Mouse (Mus musculus) CH12.LX (cell line): ENCODE results near the gene Pde11a. TPM values are rescaled to one million over a fixed set of nuclear protein-coding genes. Genes with fewer than 3 reads are reported as not detected.

Experiments
- DNase-seq: peaks from one replicate; pipeline ENCODE4 v3.0.0-alpha.2; 2013; ENCODE audit errors: extremely low read depth
- H3K27ac ChIP-seq: 2 replicates; pipeline ENCODE4 v1.5.1; 2012; ENCODE audit warnings: low read depth, mild to moderate bottlenecking, control low read depth, moderate library complexity; ENCODE audit not compliant: insufficient read depth
- H3K27me3 ChIP-seq: replicated peaks from 2 replicates; pipeline ENCODE3; 2012; ENCODE audit warnings: inconsistent platforms
- H3K36me3 ChIP-seq, 2 experiments: replicated peaks in 1 of 2; 2 replicates each; pipeline versions ENCODE3 to v1.6.1; 2012; ENCODE audit warnings: inconsistent platforms in 1 of 2, low read length in 1 of 2, mild to moderate bottlenecking in 1 of 2, mixed read lengths in 1 of 2, moderate library complexity in 1 of 2; ENCODE audit not compliant: control insufficient read depth in 1 of 2, insufficient read depth in 1 of 2
- H3K4me1 ChIP-seq, 2 experiments: 2 replicates each; pipeline ENCODE4 v1.6.1; 2012; ENCODE audit warnings: inconsistent platforms in 1 of 2, moderate library complexity in 1 of 2; ENCODE audit not compliant: insufficient read depth in 2 of 2, control insufficient read depth in 1 of 2
- H3K4me2 ChIP-seq: 2 replicates; pipeline ENCODE4 v1.6.1; 2012; ENCODE audit warnings: low read depth, mild to moderate bottlenecking, control low read depth; ENCODE audit not compliant: poor library complexity, insufficient read depth, severe bottlenecking
- H3K4me3 ChIP-seq, 3 experiments: fragments of 150-350 bp in 1 of 3; sonication (generic) in 1 of 3; replicated peaks in 1 of 3; 2 replicates each; pipeline versions ENCODE3 to v1.5.1; 2011 to 2012; ENCODE audit warnings: low read depth in 2 of 3, low read length in 2 of 3, mild to moderate bottlenecking in 2 of 3, moderate library complexity in 2 of 3, control low read depth in 1 of 3, improper control_type of control experiment in 1 of 3, inconsistent platforms in 1 of 3, mixed read lengths in 1 of 3; ENCODE audit not compliant: poor library complexity in 1 of 3
- H3K79me2 ChIP-seq: replicated peaks from 2 replicates; pipeline ENCODE4 v1.6.1; 2012; ENCODE audit warnings: mild to moderate bottlenecking, moderate library complexity; ENCODE audit not compliant: control insufficient read depth, poor library complexity, insufficient read depth, severe bottlenecking; ENCODE audit errors: extremely low read depth
- H3K9ac ChIP-seq: 2 replicates; pipeline ENCODE4 v1.6.1; 2012; ENCODE audit warnings: low read depth, mild to moderate bottlenecking, control low read depth, moderate library complexity; ENCODE audit not compliant: insufficient read depth
- H3K9me3 ChIP-seq: replicated peaks from 2 replicates; pipeline ENCODE3; 2012; ENCODE audit warnings: low read length, inconsistent platforms, mixed read lengths
- BHLHE40 ChIP-seq: IDR thresholded peaks from 2 replicates; pipeline ENCODE4 v1.6.1; 2011; ENCODE audit warnings: mild to moderate bottlenecking, low read depth, low read length, improper control_type of control experiment
- CHD1 ChIP-seq: IDR thresholded peaks from 2 replicates; pipeline ENCODE4 v1.6.1; 2012; ENCODE audit warnings: low read depth, low read length, improper control_type of control experiment, inconsistent platforms
- CTCF ChIP-seq, 2 experiments: IDR thresholded peaks in 1 of 2; conservative IDR thresholded peaks in 1 of 2; 2 replicates each; pipeline ENCODE4 v1.5.1; 2011 to 2012; ENCODE audit warnings: low read depth in 2 of 2, low read length in 2 of 2, improper control_type of control experiment in 1 of 2, inconsistent platforms in 1 of 2, mild to moderate bottlenecking in 1 of 2, moderate library complexity in 1 of 2
- E2F4 ChIP-seq: IDR thresholded peaks from 2 replicates; pipeline ENCODE4 v1.6.1; 2011; ENCODE audit warnings: low read depth, low read length, improper control_type of control experiment; ENCODE audit not compliant: insufficient replicate concordance
- ELF1 ChIP-seq: IDR thresholded peaks from 2 replicates; pipeline ENCODE4 v1.6.1; 2014; ENCODE audit warnings: low read depth, mild to moderate bottlenecking, inconsistent platforms, low read length, improper control_type of control experiment
- HCFC1 ChIP-seq: IDR thresholded peaks from 2 replicates; pipeline ENCODE4 v1.6.1; 2012; ENCODE audit warnings: low read depth, mild to moderate bottlenecking, inconsistent platforms, low read length, improper control_type of control experiment
- IRF4 ChIP-seq: IDR thresholded peaks from 2 replicates; pipeline ENCODE4 v1.6.1; 2014; ENCODE audit warnings: low read depth, mild to moderate bottlenecking, inconsistent platforms, low read length, improper control_type of control experiment
- JUN ChIP-seq: IDR thresholded peaks from 2 replicates; pipeline ENCODE4 v1.6.1; 2011; ENCODE audit warnings: low read depth, mild to moderate bottlenecking, low read length, improper control_type of control experiment, moderate library complexity; ENCODE audit not compliant: insufficient read depth
- KAT2A ChIP-seq: IDR thresholded peaks from 2 replicates; pipeline ENCODE4 v1.6.1; 2012; ENCODE audit warnings: low read length, improper control_type of control experiment, inconsistent platforms; ENCODE audit not compliant: insufficient replicate concordance
- MAFK ChIP-seq: IDR thresholded peaks from 2 replicates; pipeline ENCODE4 v1.6.1; 2011; ENCODE audit warnings: low read length, improper control_type of control experiment; ENCODE audit not compliant: insufficient replicate concordance
- MAX ChIP-seq: IDR thresholded peaks from 2 replicates; pipeline ENCODE4 v1.6.1; 2011; ENCODE audit warnings: low read length, improper control_type of control experiment
- MAZ ChIP-seq: IDR thresholded peaks from 2 replicates; pipeline ENCODE4 v1.6.1; 2012; ENCODE audit warnings: low read depth, mild to moderate bottlenecking, inconsistent platforms, low read length, improper control_type of control experiment, moderate library complexity
- MEF2A ChIP-seq: IDR thresholded peaks from 2 replicates; pipeline ENCODE4 v1.6.1; 2014; ENCODE audit warnings: low read depth, mild to moderate bottlenecking, inconsistent platforms, low read length, improper control_type of control experiment, borderline replicate concordance
- MXI1 ChIP-seq: IDR thresholded peaks from 2 replicates; pipeline ENCODE4 v1.6.1; 2011; ENCODE audit warnings: mild to moderate bottlenecking, low read depth, low read length, improper control_type of control experiment
- NRF1 ChIP-seq: IDR thresholded peaks from 2 replicates; pipeline ENCODE4 v1.6.1; 2014; ENCODE audit warnings: low read depth, mild to moderate bottlenecking, inconsistent platforms, low read length, improper control_type of control experiment, moderate library complexity
- PAX5 ChIP-seq: IDR thresholded peaks from 2 replicates; pipeline ENCODE4 v1.6.1; 2012; ENCODE audit warnings: low read length, inconsistent platforms, mixed read lengths
- POLR2A ChIP-seq: IDR thresholded peaks from 2 replicates; pipeline ENCODE4 v1.6.1; 2011; ENCODE audit warnings: low read depth, mild to moderate bottlenecking, improper control_type of control experiment, low read length
- POLR2AphosphoS2 ChIP-seq: IDR thresholded peaks from 2 replicates; pipeline ENCODE4 v1.6.1; 2011; ENCODE audit warnings: low read depth, low read length, improper control_type of control experiment
- SIN3A ChIP-seq: IDR thresholded peaks from 2 replicates; pipeline ENCODE4 v1.6.1; 2012; ENCODE audit warnings: low read length, improper control_type of control experiment, inconsistent platforms
- UBTF ChIP-seq: IDR thresholded peaks from 2 replicates; pipeline ENCODE4 v1.6.1; 2012; ENCODE audit warnings: low read depth, mild to moderate bottlenecking, inconsistent platforms, low read length, improper control_type of control experiment, moderate library complexity
- USF1 ChIP-seq: IDR thresholded peaks from 2 replicates; pipeline ENCODE4 v1.6.1; 2014; ENCODE audit warnings: low read depth, mild to moderate bottlenecking, inconsistent platforms, low read length, improper control_type of control experiment
- USF2 ChIP-seq: conservative IDR thresholded peaks from 2 replicates; pipeline ENCODE4 v1.6.1; 2011; ENCODE audit warnings: low read depth, low read length, improper control_type of control experiment
- ZC3H11A ChIP-seq: IDR thresholded peaks from 2 replicates; pipeline ENCODE4 v1.6.1; 2012; ENCODE audit warnings: low read depth, mild to moderate bottlenecking, inconsistent platforms, low read length, improper control_type of control experiment
- ZKSCAN1 ChIP-seq: IDR thresholded peaks from 2 replicates; pipeline ENCODE4 v1.6.1; 2012; ENCODE audit warnings: low read depth, inconsistent platforms, low read length, improper control_type of control experiment, borderline replicate concordance
- ZMIZ1 ChIP-seq: IDR thresholded peaks from 2 replicates; pipeline ENCODE4 v1.6.1; 2012; ENCODE audit warnings: low read depth, mild to moderate bottlenecking, inconsistent platforms, low read length, improper control_type of control experiment
- ZNF384 ChIP-seq: IDR thresholded peaks from 2 replicates; pipeline ENCODE4 v1.6.1; 2012; ENCODE audit warnings: low read depth, low read length, improper control_type of control experiment, inconsistent platforms
- dilution Hi-C: fragments of 300-500 bp; cut with MboI; formaldehyde crosslinking; loops from 2 replicates; pipeline ENCODE4 v1.14.3; 2020; ENCODE audit warnings: low sequenced_read_pairs; ENCODE audit not compliant: extremely low pct_unique_long_range_greater_than_20kb, extremely low pct_ligation_motif_present
- in situ Hi-C: fragments of 300-500 bp; cut with MboI; formaldehyde crosslinking; loops from 3 replicates; pipeline ENCODE4 v1.14.3; 2019; ENCODE audit warnings: low sequenced_read_pairs, low pct_ligation_motif_present, low pct_unique_long_range_greater_than_20kb, mixed read lengths
- polyA plus RNA-seq: library from polyadenylated mRNA; unstranded; fragments of >175 nt; gene quantifications from 2 replicates; pipeline ENCODE4 v1.2.1, GENCODE M21; 2012; ENCODE audit warnings: low read depth; ENCODE audit not compliant: insufficient read length
- total RNA-seq, 2 experiments: library from RNA; depleted of rRNA; stranded (reverse); fragments of 300-350 nt in 1 of 2; fragments of >200 nt in 1 of 2; gene quantifications; 2 replicates each; pipeline ENCODE4 v1.2.3; 2012 to 2014

Pde11a gene
- total and polyA plus RNA-seq, 3 experiments, result 0.14 to 0.38 (median 0.21) TPM

DNA sequence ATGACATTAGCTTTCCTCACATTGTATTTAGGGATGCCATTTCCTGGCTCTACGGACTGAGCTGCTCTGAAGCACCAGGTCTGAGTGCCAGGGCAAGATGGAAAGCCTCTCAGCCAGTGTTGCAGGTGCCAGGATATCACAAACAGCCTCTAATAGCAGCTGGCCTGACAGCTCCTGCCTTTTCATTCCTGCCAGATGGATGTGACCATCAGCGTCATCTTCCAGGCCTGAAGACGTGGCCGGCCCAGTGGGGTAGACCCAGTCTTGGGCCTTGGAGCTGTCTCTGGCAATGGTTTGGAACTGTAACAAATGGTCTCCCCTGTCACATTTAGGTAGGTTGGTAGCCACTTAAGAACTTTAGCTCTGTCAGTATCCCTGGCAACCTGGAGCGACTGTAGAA lies 385.3 kb downstream of the Pde11a start:
- dilution Hi-C loops, result no loop called here

DNA sequence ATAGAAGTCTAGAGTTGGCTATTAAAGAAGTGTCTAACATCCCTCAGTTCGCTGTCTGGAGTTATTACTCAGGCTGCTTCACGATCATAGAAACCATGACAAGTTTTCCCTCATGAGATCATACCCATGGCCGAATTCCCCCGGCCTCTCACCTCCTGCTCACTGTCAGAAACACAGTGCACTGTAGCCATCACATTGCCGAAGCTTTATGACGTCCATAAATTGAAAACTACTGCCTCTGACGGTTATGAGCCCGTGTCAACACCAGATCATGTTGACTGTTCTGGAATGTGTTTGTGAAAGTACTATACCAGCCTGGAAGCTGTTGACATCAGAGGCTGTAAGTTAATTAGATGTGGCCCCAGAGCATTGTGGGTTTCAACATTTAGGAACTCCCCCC lies 387.9 kb downstream of the Pde11a start:
- no peak overlapping the region for H3K4me3 ChIP-seq
- DNase-seq, result no peak
- no peaks in the 10 kb centered on the region for H3K36me3 ChIP-seq
- no peak overlapping the region for H3K4me2 ChIP-seq
- no peaks in the 10 kb centered on the region for H3K79me2 ChIP-seq
- TF ChIP-seq BHLHE40 (no peak), HCFC1 (no peak), JUN (no peak), POLR2A (no peak), PAX5 (no peak), IRF4 (no peak), ELF1 (no peak), POLR2AphosphoS2 (no peak), ZC3H11A (no peak), USF2 (no peak), CHD1 (no peak), MAZ (no peak), CTCF (conservative IDR thresholded peaks at IDR 0.05 in 1 of 2, IDR thresholded peaks at IDR 0.05 in 1 of 2; ENCODE audit: low read depth in 2 of 2, low read length in 2 of 2) (no peak), ZNF384 (no peak), MAX (no peak), KAT2A (no peak), UBTF (no peak), E2F4 (no peak), USF1 (no peak), MAFK (no peak)
- H3K9me3 ChIP-seq, result no peaks in the 10 kb centered on the region
- in situ Hi-C loops, result loop anchor here (10.0 kb wide), 2 partner anchors 66 to 336 kb away; no protein-coding TSS in a partner anchor
- H3K9ac ChIP-seq, result no peak overlapping the region
- H3K27me3 ChIP-seq, result no peaks in the 10 kb centered on the region
- H3K4me1 ChIP-seq, result no peaks in the 10 kb centered on the region
- no peak overlapping the region for H3K27ac ChIP-seq
- dilution Hi-C loops, result no loop called here

More for the DNA sequence above, 385.3 kb downstream of the Pde11a start:
- Histone ChIP-seq H3K9ac (no peak overlapping the region), H3K9me3 (no peaks in the 10 kb centered on the region), H3K36me3 (no peaks in the 10 kb centered on the region), H3K27ac (no peak overlapping the region), H3K4me2 (no peak overlapping the region), H3K27me3 (no peaks in the 10 kb centered on the region), H3K4me3 (no peak overlapping the region), H3K79me2 (no peaks in the 10 kb centered on the region), H3K4me1 (no peaks in the 10 kb centered on the region)
- no peak for DNase-seq
- in situ Hi-C loops, result loop anchor here (10.0 kb wide), 2 partner anchors 69 to 339 kb away; no protein-coding TSS in a partner anchor
- TF ChIP-seq E2F4 (no peak), ZMIZ1 (no peak), MEF2A (no peak), ZKSCAN1 (no peak), JUN (no peak), MAZ (no peak), MXI1 (no peak), CHD1 (no peak), NRF1 (no peak), ELF1 (no peak), POLR2A (no peak), SIN3A (no peak)
